ENCODE assay signal across 12 mouse cellular contexts in the genomic region with DNA sequence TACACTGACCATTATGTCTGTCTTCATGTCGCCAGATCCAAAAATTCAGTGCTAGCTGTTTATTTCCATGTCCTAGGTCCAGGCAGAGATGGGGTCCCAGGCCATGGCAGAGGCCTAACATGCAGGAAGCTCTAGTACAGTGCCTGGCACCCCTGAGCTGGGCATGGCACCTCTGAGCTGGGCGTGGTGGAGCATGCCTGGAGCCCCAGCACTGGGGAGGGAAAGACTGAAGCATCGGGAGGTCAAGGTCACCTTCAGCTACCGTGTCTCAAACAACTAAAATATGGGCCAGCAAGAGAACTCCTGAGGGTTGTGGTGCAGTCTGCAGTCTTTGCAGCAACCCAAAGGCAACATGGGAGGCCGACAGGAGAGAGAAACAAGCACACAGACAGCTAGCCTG.
"Had no signal": no experiment of that assay in that cellular context is flagged by ENCODE, and none has a peak within 500 bp of the region (broad histone marks: within the 10 kb centered on the region; RNA-seq: fewer than 3 reads in every experiment).

No protein-coding gene starts in this region.

- H3K27ac ChIP-seq: layer of hippocampus, adult 2 months; limb, embryonic 12.5 days; lung, embryonic 15.5 days; macrophage; midbrain, embryonic 13.5 days; stomach, embryonic 15.5 days had no signal

- H3K36me3 ChIP-seq: limb, embryonic 12.5 days; lung, embryonic 15.5 days; stomach, embryonic 15.5 days had no signal

- DNase-seq: kidney, postnatal 10 days; kidney, postnatal 4 days; lung, postnatal 14 days; right cerebral cortex, postnatal 14 days; thymus, adult 2 months; thymus, postnatal 25 days had no signal

- H3K4me2 ChIP-seq: limb, embryonic 12.5 days; lung, embryonic 15.5 days; midbrain, embryonic 13.5 days; stomach, embryonic 15.5 days had no signal

- H3K9ac ChIP-seq: limb, embryonic 12.5 days; lung, embryonic 15.5 days; midbrain, embryonic 13.5 days; stomach, embryonic 15.5 days had no signal

- H3K4me3 ChIP-seq: layer of hippocampus, adult 2 months; limb, embryonic 12.5 days; lung, embryonic 15.5 days; midbrain, embryonic 13.5 days; stomach, embryonic 15.5 days had no signal

- H3K9me3 ChIP-seq: limb, embryonic 12.5 days; lung, embryonic 15.5 days; midbrain, embryonic 13.5 days; stomach, embryonic 15.5 days had no signal

- ATAC-seq: midbrain, embryonic 13.5 days had no signal
